Mouse (Mus musculus) erythroblast, adult 5-6 weeks (primary cell): ENCODE measurements around the gene Myh14. TPM values are rescaled to one million over a fixed set of nuclear protein-coding genes. Genes with fewer than 3 reads are reported as not detected.

Experiments
- ATAC-seq: replicated peaks from 2 replicates; pipeline ENCODE4 v1.8.0; 2016; ENCODE audit warnings: moderate number of reproducible peaks, mild to moderate bottlenecking, moderate TSS enrichment, inconsistent platforms; ENCODE audit not compliant: poor library complexity, low FRiP score, severe bottlenecking
- total RNA-seq, 2 experiments: library from RNA; stranded (forward) in 1 of 2; stranded (reverse) in 1 of 2; fragments of 150-400 nt in 1 of 2; fragments of 200-764, 138-1000 nt in 1 of 2; gene quantifications; 2 replicates each; pipeline versions ENCODE4 v1.2.3 to v1.2.4; 2015 to 2017; ENCODE audit warnings: low replicate concordance in 2 of 2

Gene Myh14
- total RNA-seq, 2 experiments from 2014 or later, result not detected

DNA sequence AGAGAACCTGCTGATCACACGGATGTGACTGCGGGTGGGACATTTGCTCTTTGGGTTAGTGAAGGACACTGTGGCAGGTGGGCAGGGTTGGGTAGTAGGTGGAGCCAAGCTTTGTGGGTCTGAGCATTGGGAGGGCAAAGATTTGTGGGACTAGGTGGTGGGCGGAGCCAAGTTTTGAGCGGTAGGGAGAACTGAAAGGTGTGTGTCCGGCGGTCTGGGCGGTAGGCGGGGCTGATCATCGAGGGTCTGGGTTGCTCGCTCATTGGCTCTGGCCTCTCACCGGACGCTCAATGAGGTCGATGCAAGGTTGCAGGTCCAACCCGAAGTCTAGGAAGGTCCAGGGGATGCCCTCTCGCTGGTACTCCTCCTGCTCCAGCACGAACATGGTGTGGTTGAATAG lies 32.0 kb downstream of the Myh14 start:
- ATAC-seq, result no peak

DNA sequence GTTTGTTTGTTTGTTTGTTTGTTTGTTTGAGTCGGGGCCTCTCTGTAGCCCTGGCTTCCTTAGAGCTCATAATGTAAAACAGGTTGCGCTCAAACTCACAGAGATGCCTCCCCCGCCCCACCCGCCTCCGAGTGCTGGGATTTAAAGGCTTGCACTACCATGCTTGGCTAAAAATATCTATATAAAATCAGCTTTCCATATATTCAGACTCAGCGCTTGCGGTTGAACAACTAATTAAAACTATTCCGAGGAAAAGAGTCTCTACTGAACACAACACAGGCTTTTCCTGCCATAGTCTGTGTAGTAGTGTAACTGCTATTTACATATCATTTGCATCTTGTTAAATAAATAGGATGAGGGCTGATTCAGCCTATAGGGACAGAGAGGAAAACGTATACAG lies 34.0 kb downstream of the Myh14 start:
- no peak for ATAC-seq

DNA sequence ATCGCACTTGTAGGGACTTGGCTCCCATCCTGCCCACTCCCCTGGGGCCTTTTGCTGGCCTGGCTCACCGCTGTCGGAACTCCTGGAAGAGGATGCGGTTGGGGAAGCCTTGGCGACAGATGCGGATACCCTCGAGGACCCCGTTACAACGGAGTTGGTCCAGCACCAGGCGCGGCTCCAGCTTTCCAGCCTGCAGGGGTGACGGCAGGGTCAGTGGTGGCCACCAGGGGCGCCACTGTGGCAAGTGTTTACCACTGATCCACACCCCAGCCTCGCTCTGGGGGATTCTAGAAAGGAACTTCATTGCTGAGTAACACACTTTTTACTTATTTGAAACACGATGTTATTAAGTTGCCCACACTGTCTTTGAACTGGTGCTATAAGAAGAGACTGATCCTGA lies 37.2 kb downstream of the Myh14 start:
- no peak for ATAC-seq

DNA sequence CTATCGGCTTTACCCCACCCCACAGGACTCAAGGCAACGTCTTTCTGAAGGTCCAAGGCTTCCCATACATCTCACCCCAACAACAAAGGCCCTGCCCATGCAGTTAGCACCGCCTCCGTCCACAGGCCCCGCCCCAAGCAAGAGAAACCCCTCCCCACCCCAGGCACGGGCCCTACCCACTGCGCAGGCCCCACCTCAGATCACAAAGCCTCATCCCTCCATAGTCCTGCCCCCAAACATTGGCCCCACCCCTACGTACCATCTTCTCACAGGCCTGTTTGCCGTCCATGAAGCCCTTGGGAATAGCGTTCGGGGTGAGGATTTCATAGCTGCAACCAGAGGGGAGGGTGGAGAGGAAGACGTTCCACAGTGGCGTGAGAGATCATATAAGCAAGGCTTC lies 38.0 kb downstream of the Myh14 start:
- no peak for ATAC-seq

DNA sequence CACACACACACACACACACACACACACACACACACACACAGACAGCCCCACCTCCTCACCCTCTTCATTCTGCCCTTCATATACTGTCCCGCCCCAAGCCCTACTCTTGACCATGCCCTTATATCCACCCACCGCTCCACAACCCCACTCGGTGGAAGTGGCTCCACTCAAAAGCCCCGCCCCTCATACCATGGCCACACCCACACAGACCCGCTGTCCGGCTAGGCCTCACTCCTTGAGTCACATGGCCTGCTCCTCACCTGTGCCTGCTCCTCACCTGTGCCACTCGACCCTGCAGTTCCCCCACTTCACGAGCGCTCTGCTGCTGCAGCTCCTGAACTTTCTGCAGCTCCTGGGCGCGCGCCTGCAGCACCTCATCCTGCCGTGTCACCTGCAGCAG lies 40.2 kb downstream of the Myh14 start:
- ATAC-seq, result no peak

DNA sequence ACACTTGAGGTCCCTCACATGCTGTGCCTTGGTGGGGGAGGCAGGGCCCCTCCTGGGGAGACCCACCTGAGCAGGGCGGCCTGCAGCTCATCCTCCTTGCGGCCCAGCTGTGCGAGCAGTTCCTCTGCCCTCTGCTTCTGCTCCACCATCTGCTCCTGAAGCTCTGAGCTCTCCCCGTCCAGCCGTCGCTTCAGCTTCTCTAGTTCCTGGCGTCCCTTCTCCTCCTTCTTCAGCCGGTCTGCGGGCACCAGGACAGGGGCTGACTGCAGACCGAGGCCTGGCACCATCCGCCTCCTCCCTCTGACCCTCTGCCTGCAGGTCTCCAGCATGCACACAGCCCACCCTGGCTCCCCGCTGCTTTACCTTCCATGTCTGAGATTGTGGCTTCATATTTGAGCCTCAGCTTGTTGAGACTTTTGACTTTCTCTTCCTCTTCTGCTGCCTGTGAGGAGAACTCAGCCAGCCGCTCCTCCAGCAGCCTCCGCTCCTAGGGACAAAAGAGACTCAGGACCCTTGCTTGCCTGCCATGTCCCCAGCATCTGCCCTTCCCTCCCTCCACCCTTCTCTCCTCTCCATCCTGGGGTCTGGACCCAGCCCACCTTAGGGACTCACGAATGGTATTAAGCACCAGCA lies 42.1 kb downstream of the Myh14 start:
- ATAC-seq, result no peak

DNA sequence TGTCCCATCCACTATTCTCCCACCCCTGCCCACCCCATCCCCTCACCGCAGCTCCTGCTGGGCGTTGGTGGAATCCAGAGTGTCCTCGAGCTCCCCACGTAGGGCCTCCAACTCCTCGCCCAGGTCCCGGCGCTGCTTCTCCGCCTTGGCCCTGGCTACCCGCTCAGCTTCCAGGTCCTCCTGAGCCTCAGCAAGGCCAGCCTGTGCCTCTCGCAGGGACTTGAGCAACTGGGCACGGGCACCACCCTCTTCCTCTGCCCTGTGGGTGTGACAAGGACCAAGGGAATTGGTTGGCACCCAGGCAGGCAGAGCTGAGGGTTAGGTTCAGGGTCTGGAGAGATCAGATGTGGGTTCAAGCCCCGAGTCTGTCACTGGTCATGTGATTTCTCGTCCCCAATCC lies 43.7 kb downstream of the Myh14 start:
- no peak for ATAC-seq

GRCm38 (mm10) chr7:44626068-44626385 lies 44.6 kb downstream of the Myh14 start:
- no peak for ATAC-seq

DNA sequence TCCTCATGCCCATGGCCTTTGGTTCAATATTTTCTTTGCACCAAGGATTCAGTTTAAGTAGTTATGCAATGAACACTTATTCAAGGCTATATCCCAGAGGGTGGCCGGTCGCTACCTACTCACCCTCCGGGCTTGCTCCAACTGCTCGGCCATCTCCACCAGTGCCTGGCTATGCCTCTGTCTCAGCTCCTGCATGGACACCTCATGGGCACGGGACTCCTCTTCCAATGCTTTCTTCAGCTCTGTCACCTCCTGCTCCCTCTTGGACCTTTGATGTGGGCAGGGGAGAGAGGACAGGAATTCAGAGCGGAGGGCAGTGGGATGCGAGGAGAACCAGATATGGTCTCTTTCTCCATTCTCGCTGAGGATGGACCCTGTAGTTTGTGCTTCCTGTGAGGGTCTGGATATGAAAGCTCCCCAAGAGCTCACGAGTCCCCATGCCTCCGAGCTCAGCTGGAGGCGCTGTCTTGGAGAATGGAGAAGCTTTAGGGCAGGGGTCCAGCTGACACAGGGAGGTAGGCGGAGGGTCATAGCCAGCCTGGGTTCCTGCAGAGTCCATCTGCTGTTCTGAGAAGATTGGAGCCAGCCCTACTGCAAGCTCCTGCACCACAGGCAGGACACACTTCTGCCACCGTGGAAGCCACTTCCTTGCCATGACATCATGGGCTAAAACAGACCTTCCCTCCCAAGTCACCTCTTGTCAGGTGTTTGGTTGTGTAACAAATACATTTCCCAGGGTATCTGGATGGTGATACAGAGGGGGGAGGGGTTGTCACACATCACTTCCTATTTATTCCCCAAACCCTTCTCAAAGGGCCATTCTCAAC lies 45.2 kb downstream of the Myh14 start:
- ATAC-seq, result no peak

- ATAC-seq, result no peak
Measured at GRCm38 (mm10) chr7:44624828-44625227, 45.8 kb downstream of the Myh14 start.

DNA sequence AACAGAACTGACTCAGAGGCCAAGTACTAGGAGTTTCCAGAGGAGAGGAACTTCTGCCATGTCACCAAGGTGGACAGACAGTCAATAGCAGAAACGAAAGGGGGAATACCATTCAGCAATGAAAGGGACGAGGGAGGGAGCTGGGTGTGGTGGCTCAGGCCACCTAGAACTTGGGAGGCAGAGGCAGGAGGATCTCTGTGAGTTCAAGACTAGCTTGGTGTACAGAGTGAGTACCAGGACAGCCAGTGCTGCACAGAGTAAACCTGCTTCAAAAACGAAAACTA lies 46.2 kb downstream of the Myh14 start:
- ATAC-seq, result no peak

DNA sequence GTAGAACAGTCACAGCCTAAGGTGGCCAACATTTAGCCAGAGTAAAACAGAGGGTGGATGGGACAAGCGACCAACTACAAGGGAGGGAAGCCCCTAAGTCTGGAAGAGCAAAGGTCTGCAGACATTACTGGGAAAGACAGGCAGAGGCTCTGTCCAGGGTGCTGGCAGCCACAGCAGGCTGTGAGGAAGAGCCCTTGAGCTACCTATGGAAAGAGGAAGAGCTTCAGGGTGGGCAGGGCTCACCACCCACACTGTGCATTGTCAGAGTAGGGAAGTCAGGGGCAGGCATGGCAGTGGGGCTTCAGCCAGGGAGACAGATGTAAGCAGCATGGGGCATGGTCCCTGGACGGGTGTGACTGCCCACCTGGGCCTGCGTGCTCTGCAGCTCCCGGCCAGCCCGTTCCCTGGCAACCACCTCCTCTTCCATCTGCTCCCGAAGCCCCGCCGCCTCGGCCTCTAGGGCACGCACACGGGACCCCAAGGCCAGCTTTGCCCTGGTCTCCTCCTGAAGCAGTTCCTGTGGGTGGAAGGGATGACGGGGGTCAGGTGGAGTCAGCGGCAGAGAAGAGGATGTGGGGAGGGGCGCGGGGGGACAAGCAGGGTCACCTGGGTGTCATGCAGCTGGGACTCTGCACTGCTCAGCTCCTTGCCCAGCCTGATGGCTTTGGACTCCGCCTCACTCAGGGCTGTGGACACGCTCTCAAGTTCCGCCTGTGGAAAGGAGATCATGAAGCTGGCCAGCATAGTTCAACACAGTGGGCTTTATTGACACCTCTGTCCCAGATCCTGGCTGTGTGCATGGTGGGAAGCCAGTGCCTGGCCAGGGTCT lies 46.7 kb downstream of the Myh14 start:
- ATAC-seq, result no peak

GRCm38 (mm10) chr7:44617059-44617458 lies 53.6 kb downstream of the Myh14 start:
- ATAC-seq, result no peak

- no peak for ATAC-seq
Measured at GRCm38 (mm10) chr7:44615987-44616386, 54.7 kb downstream of the Myh14 start.

DNA sequence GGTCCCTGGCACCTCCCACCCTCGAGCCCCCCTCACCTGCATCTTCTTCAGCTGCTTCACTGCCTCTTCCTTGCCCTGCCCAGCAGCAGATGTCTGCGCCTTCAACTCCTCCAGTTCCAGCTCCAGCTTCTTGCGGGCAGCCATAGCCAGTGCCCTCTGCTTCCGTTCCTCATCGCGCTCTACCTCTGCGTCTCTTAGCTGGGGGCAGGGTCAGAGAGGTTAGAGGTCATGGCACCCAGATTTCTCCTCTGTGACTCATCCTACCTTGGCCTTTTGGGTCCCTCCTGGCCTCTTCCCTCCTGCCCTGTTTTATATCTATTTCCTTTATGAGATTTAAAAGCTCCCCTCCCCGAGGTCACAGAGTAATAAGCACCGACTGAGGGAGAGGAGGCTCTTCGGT lies 55.3 kb downstream of the Myh14 start:
- ATAC-seq, result no peak

DNA sequence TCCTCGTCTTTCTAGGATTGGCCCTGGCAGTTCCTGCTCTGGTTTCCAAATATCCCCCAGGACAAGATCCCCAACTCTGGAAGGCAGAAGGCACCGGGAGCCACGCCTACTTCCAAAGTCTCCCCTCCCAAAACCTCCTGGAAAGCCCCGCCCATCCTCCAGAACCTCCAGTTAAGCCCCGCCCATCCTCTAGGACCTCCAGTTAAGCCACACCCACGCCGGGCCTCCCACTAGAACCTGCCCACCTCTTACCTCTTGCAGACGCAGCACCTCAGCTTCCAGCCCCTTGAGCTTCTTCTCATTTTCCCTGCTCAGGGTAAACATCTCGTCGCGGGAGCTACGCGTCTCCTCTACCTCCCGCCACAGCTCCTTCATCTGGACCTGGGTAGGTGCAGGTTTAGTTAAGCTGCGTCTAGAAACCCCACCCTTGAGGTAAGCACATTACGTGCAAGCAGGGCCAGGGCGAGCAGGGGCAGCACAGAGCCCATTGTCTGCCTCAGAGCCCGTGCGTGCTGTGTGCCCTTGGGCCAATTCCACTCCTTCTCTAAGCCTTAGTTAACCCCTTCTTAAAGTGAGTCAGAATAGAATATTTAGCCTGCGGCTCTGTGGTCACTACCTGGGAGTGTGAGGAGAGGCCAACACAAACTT lies 56.5 kb downstream of the Myh14 start:
- ATAC-seq, result no peak

DNA sequence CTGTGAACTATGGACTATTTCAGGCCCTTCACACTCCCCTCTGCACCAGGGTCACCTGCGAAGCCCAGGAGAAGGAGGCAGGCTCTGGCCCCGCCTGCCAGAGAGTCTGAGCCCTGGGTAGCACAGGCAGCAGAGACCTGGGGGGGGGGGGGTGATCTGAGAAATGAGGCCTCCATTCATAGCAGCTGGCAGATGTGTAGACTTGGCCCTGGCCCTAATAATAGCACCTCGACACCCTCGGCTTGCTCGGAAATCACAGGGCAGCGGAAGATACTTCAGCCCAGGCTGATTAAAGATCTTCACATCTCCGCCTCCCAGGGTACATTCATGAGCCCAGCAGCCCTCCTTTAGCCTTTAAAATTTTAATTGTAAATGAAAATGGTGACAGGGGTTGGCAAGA lies 58.5 kb downstream of the Myh14 start:
- no peak for ATAC-seq

- ATAC-seq, result no peak
Measured at GRCm38 (mm10) chr7:44606171-44606901, 64.3 kb downstream of the Myh14 start.

DNA sequence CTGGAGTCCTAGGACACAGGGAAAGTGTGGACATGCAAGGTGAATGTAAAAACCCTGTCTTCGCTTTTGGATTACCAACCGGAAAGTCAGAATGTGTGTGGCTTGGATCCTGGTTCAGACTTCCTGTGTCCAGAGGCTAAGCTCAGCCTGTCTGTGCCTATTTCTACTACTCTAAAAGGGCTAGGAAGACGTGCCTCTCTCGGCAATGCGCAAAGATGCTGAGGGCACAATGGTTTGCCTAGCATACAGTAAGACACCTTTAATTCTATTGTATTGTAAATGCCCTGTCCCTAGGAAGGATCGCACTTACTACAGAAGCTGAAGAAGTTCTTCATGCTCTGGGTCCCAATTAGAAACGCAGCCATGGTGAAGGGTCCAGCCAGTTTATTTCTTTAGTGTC lies 65.2 kb downstream of the Myh14 start:
- ATAC-seq, result no peak

DNA sequence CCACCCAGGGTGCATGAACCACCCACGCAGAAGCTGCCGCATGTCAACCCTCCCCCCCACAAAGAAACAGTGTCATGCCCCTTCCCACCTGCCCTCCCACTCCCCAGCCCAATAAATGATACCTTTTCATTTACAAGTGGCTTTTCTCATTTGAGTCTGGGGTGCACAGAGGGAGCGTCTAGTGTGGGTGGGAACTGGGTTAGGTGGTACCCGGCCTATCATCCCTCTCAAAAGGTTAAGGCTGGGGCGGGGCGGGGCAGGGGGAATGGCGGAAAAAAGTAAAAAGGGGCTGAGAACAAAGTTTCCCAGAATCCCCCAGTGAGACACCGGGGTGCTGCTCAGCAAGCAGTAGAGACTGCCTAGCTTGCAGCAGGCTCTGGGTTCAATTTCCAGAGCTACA lies 66.0 kb downstream of the Myh14 start:
- ATAC-seq, result no peak
